Mouse (Mus musculus) megakaryocyte, embryonic 14.5 days (primary cell): ENCODE data around the gene Dusp22.

Experiments
- FLI1 ChIP-seq: IDR thresholded peaks from 2 replicates; pipeline ENCODE4 v1.6.1; 2012; ENCODE audit warnings: low read length, inconsistent platforms, mixed read lengths
- GATA1 ChIP-seq: IDR thresholded peaks from 3 replicates; pipeline ENCODE4 v1.6.1; 2012; ENCODE audit warnings: mixed read lengths, low read length, inconsistent platforms, borderline replicate concordance

DNA sequence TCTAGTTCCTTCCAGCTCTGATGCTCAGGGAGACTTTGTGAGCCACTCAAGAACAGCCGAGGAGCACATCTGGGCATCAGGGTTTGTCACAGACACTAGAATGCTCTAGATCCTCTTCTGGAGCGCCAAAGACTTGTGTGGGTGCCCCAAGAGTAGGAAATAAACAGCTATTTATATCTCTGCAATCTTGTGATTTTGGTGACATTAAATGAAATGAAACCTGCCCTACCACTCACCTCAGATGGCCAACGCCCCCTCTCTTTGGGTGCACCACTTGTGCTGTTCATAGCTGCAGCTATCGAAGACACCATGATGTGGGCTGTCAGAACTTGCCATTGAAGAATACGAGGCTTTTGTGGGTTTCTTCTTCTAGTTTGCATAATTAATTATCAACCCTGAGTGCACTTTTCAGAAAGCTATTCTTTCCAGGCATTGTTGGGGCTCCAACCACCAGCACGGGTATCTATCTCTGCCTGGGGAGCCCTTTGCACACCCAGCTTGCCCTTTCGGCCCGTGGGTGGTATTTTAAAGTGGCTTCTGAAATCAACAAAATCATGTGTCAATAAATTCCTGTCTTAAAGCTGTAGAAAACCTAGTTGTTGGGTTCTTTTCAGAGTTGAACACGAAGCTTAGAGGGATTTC, 96.3 kb downstream of the Dusp22 start:
- no peak for TF ChIP-seq GATA1
- TF ChIP-seq FLI1 = no peak
